Mouse (Mus musculus): ENCODE data around the gene Tmbim7.

GRCm38 (mm10) chr5:3715800-3716199 lies 64.8 kb downstream of the Tmbim7 start:
- TF ChIP-seq CTCF (IDR thresholded peaks at IDR 0.05; ENCODE audit: control insufficient read depth, insufficient read depth, insufficient read length) (no peak), CEBPB (IDR thresholded peaks at IDR 0.05; ENCODE audit: low read depth) (no peak), USF1 (IDR thresholded peaks at IDR 0.05; ENCODE audit: low read depth) (no peak), MYOG (IDR thresholded peaks at IDR 0.05; ENCODE audit: control insufficient read depth, extremely low read depth, insufficient read length) (no peak)
